Mouse (Mus musculus) lung, embryonic 15.5 days (tissue): ENCODE data around the gene H2-M10.2. TPM values are rescaled to one million over a fixed set of nuclear protein-coding genes. Genes with fewer than 3 reads are reported as not detected.
A peak's percentile ranks its signal among the peaks of the same experiment; 100 is the strongest.

Experiments
- ATAC-seq: fragments of 200-750 bp; cut with Nextera tagmentation; 2 replicates; pipeline ENCODE4 v1.8.0; 2017; ENCODE audit warnings: moderate number of reproducible peaks, borderline replicate concordance; ENCODE audit not compliant: low FRiP score, low TSS enrichment; ENCODE audit errors: extremely low read depth
- H3K27ac ChIP-seq: fragments of 300-500 bp; sonication (generic); 2 replicates; pipeline ENCODE4 v1.5.1; 2015; ENCODE audit warnings: moderate library complexity, mild to moderate bottlenecking, inconsistent platforms
- H3K27me3 ChIP-seq: fragments of 300-500 bp; sonication (generic); 2 replicates; pipeline ENCODE4 v1.6.1; 2015; ENCODE audit warnings: inconsistent platforms
- H3K36me3 ChIP-seq: fragments of 300-500 bp; sonication (generic); 2 replicates; pipeline ENCODE4 v1.6.1; 2015; ENCODE audit warnings: inconsistent platforms
- H3K4me1 ChIP-seq: fragments of 300-500 bp; sonication (generic); 2 replicates; pipeline ENCODE4 v1.6.1; 2015; ENCODE audit warnings: inconsistent platforms
- H3K4me2 ChIP-seq: fragments of 300-500 bp; sonication (generic); 2 replicates; pipeline ENCODE4 v1.6.1; 2015; ENCODE audit warnings: inconsistent platforms, mild to moderate bottlenecking, moderate library complexity
- H3K4me3 ChIP-seq: fragments of 300-500 bp; sonication (generic); 2 replicates; pipeline ENCODE4 v1.5.1; 2015; ENCODE audit warnings: mild to moderate bottlenecking, inconsistent platforms
- H3K9ac ChIP-seq: fragments of 300-500 bp; sonication (generic); 2 replicates; pipeline ENCODE4 v1.6.1; 2015; ENCODE audit warnings: inconsistent platforms
- H3K9me3 ChIP-seq: fragments of 300-500 bp; sonication (generic); 2 replicates; pipeline ENCODE4 v1.6.1; 2016; ENCODE audit warnings: inconsistent platforms
- WGBS: fragments of 180-500 bp; shearing (Covaris S2); methylation state at CpG from one replicate; pipeline ENCODE4 v1.1.7; 2015; 5-methylcytosine and 5-hydroxymethylcytosine counted together
- polyA plus RNA-seq: library from polyadenylated mRNA; unstranded; fragments of >200 nt; fragmentation: Nextera tagmentation; extraction: Ambion mirVana; gene quantifications from 2 replicates; pipeline ENCODE4 v1.2.1, GENCODE M21; 2015

Gene H2-M10.2
- polyA plus RNA-seq, 1 experiment from 2014 or later = 0.17 TPM

- Histone ChIP-seq H3K9ac (peak within 1 kb of the TSS; percentile 97), H3K4me1 (peaks cover 34% of the 10 kb centered on the region), H3K9me3 (no peaks in the 10 kb centered on the region), H3K27ac (peak within 1 kb of the TSS; percentile 88), H3K4me2 (peak within 1 kb of the TSS; percentile 84), H3K27me3 (no peaks in the 10 kb centered on the region), H3K4me3 (peak within 1 kb of the TSS; percentile 94), H3K36me3 (peaks cover 23% of the 10 kb centered on the region)
- peak; percentile 80 for ATAC-seq
- under 1% methylated on average over 43 of the region's 43 CpGs for WGBS
Observed at GRCm38 (mm10) chr17:36271586-36272256, 14.6 kb downstream of the H2-M10.2 start, which contains the start of gene Trim39. TSS of gene Trim39 (minus strand) at chr17:36272247.

- Histone ChIP-seq H3K4me1 (peaks cover 34% of the 10 kb centered on the region), H3K27me3 (no peaks in the 10 kb centered on the region), H3K4me3 (peak overlapping the region; percentile 94), H3K9me3 (no peaks in the 10 kb centered on the region), H3K36me3 (peaks cover 25% of the 10 kb centered on the region), H3K4me2 (peak overlapping the region; percentile 84), H3K9ac (peak overlapping the region; percentile 97), H3K27ac (peak overlapping the region; percentile 88)
- peak; percentile 92 for ATAC-seq
- WGBS = under 1% methylated on average over 72 of the region's 84 CpGs
Observed at GRCm38 (mm10) chr17:36270956-36271585, 15.2 kb downstream of the H2-M10.2 start.

- Histone ChIP-seq H3K27me3 (no peaks in the 10 kb centered on the region), H3K4me2 (no peak overlapping the region), H3K4me3 (no peak overlapping the region), H3K9me3 (no peaks in the 10 kb centered on the region), H3K27ac (no peak overlapping the region), H3K4me1 (peaks cover 11% of the 10 kb centered on the region), H3K9ac (no peak overlapping the region), H3K36me3 (peaks cover 62% of the 10 kb centered on the region)
- 70% methylated on average over 5 of the region's 5 CpGs for WGBS
- ATAC-seq = no peak
Observed at GRCm38 (mm10) chr17:36265834-36266233, 20.5 kb downstream of the H2-M10.2 start.

- no peak overlapping the region for H3K9ac ChIP-seq
- H3K27ac ChIP-seq = no peak overlapping the region
- H3K4me2 ChIP-seq = no peak overlapping the region
- no peak for ATAC-seq
- 83% methylated on average over 3 of the region's 3 CpGs for WGBS
- H3K36me3 ChIP-seq = peaks cover 75% of the 10 kb centered on the region
- no peaks in the 10 kb centered on the region for H3K4me1 ChIP-seq
- H3K9me3 ChIP-seq = no peaks in the 10 kb centered on the region
- no peaks in the 10 kb centered on the region for H3K27me3 ChIP-seq
- no peak overlapping the region for H3K4me3 ChIP-seq
Observed at GRCm38 (mm10) chr17:36264273-36264925, 21.9 kb downstream of the H2-M10.2 start.

- ATAC-seq = no peak
- Histone ChIP-seq H3K4me1 (peaks cover 10% of the 10 kb centered on the region), H3K4me2 (no peak overlapping the region), H3K27me3 (no peaks in the 10 kb centered on the region), H3K36me3 (peaks cover 62% of the 10 kb centered on the region), H3K4me3 (no peak overlapping the region), H3K9me3 (no peaks in the 10 kb centered on the region), H3K27ac (no peak overlapping the region), H3K9ac (no peak overlapping the region)
- 91% methylated on average over 9 of the region's 9 CpGs for WGBS
Observed at GRCm38 (mm10) chr17:36261511-36262166, 24.7 kb downstream of the H2-M10.2 start.

GRCm38 (mm10) chr17:36257969-36258368, 28.3 kb downstream of the H2-M10.2 start, which contains the start of gene Rpp21:
TSS of gene Rpp21 (minus strand) at chr17:36258069.
- ATAC-seq = no peak
- peaks cover 35% of the 10 kb centered on the region for H3K36me3 ChIP-seq
- peak within 1 kb of the TSS; percentile 64 for H3K4me2 ChIP-seq

GRCm38 (mm10) chr17:36257241-36257947, 28.9 kb downstream of the H2-M10.2 start:
- ATAC-seq = peak; percentile 94
- H3K36me3 ChIP-seq = peaks cover 29% of the 10 kb centered on the region
- WGBS = under 1% methylated on average over 37 of the region's 37 CpGs
- H3K9me3 ChIP-seq = no peaks in the 10 kb centered on the region
- H3K27ac ChIP-seq = peak overlapping the region; percentile 89
- peaks cover 15% of the 10 kb centered on the region for H3K4me1 ChIP-seq
- H3K9ac ChIP-seq = peak overlapping the region; percentile 72
- peak overlapping the region; percentile 64 for H3K4me2 ChIP-seq
- H3K27me3 ChIP-seq = no peaks in the 10 kb centered on the region
- H3K4me3 ChIP-seq = peak overlapping the region; percentile 75

More at GRCm38 (mm10) chr17:36257969-36258368, 28.3 kb downstream of the H2-M10.2 start, which contains the start of gene Rpp21:
- peak within 1 kb of the TSS; percentile 75 for H3K4me3 ChIP-seq
- H3K27me3 ChIP-seq = no peaks in the 10 kb centered on the region
- WGBS = 43% methylated on average over 6 of the region's 6 CpGs
- H3K4me1 ChIP-seq = peaks cover 12% of the 10 kb centered on the region
- H3K9ac ChIP-seq = peak within 1 kb of the TSS; percentile 72
- no peaks in the 10 kb centered on the region for H3K9me3 ChIP-seq
- H3K27ac ChIP-seq = peak within 1 kb of the TSS; percentile 89

GRCm38 (mm10) chr17:36253087-36253600, 33.1 kb downstream of the H2-M10.2 start:
- ATAC-seq = no peak
- 27% methylated on average over 6 of the region's 6 CpGs for WGBS

GRCm38 (mm10) chr17:36252250-36252876, 33.9 kb downstream of the H2-M10.2 start:
- WGBS = 5% methylated on average over 25 of the region's 25 CpGs

More at GRCm38 (mm10) chr17:36253087-36253600, 33.1 kb downstream of the H2-M10.2 start:
- H3K4me1 ChIP-seq = peaks cover 20% of the 10 kb centered on the region
- peaks cover 12% of the 10 kb centered on the region; the same call in 1 of the 2 replicates for H3K27me3 ChIP-seq
- H3K4me3 ChIP-seq = no peak overlapping the region
- H3K36me3 ChIP-seq = no peaks in the 10 kb centered on the region
- no peaks in the 10 kb centered on the region for H3K9me3 ChIP-seq
- no peak overlapping the region for H3K9ac ChIP-seq
- peak overlapping the region; percentile 79 for H3K27ac ChIP-seq
- H3K4me2 ChIP-seq = no peak overlapping the region

GRCm38 (mm10) chr17:36248886-36249285, 37.4 kb downstream of the H2-M10.2 start:
- peak; percentile 36; the same call in 1 of the 2 replicates for ATAC-seq
- Histone ChIP-seq H3K27me3 (peaks cover 15% of the 10 kb centered on the region; the same call in 1 of the 2 replicates), H3K36me3 (no peaks in the 10 kb centered on the region), H3K27ac (0 out of 2 replicates have a peak overlapping the region, but pooled peaks have one; percentile 4), H3K4me1 (peaks cover 9% of the 10 kb centered on the region), H3K4me2 (peak overlapping the region; percentile 45), H3K9ac (peak overlapping the region; percentile 31; the same call in 1 of the 2 replicates), H3K4me3 (no peak overlapping the region; the same call in 1 of the 2 replicates), H3K9me3 (no peaks in the 10 kb centered on the region)
- WGBS = 16% methylated on average over 33 of the region's 33 CpGs

More at GRCm38 (mm10) chr17:36252250-36252876, 33.9 kb downstream of the H2-M10.2 start:
- peak overlapping the region; percentile 69 for H3K4me2 ChIP-seq
- H3K9ac ChIP-seq = no peak overlapping the region
- H3K36me3 ChIP-seq = no peaks in the 10 kb centered on the region
- H3K4me3 ChIP-seq = peak overlapping the region; percentile 31
- H3K27ac ChIP-seq = peak overlapping the region; percentile 79
- H3K27me3 ChIP-seq = peaks cover 15% of the 10 kb centered on the region; the same call in 1 of the 2 replicates
- H3K9me3 ChIP-seq = no peaks in the 10 kb centered on the region
- peaks cover 16% of the 10 kb centered on the region for H3K4me1 ChIP-seq
- ATAC-seq = peak; percentile 70
